Mouse (Mus musculus): ENCODE data around the gene Spcs3. TPM values are rescaled to one million over a fixed set of nuclear protein-coding genes. Genes with fewer than 3 reads are reported as not detected.

Gene Spcs3
- polyA plus RNA-seq, 1 experiment: 70.7 TPM

GRCm38 (mm10) chr8:54562137-54562536, 32.3 kb upstream of the Spcs3 start:
- H3K4me3 ChIP-seq (ENCODE audit: low read depth, low read length): no peak overlapping the region
- no peaks in the 10 kb centered on the region for H3K27me3 ChIP-seq (ENCODE audit: control insufficient read depth, insufficient read depth, low read length, poor library complexity, severe bottlenecking)
- no peak for TF ChIP-seq CTCF (IDR thresholded peaks at IDR 0.05; ENCODE audit: low read depth, low read length)
- no peak for TF ChIP-seq POLR2A (IDR thresholded peaks at IDR 0.05; ENCODE audit: insufficient read depth, low read length)
- no peak for TF ChIP-seq EP300 (IDR thresholded peaks at IDR 0.05; ENCODE audit: insufficient read depth, low read depth, low read length)
- no peaks in the 10 kb centered on the region for H3K36me3 ChIP-seq (ENCODE audit: control insufficient read depth, insufficient read depth, low read length, poor library complexity, severe bottlenecking)
- H3K9ac ChIP-seq (ENCODE audit: low read depth, poor library complexity, severe bottlenecking): no peak overlapping the region
- no peak overlapping the region for H3K27ac ChIP-seq (ENCODE audit: insufficient read depth, low read length)
- no peaks in the 10 kb centered on the region for H3K4me1 ChIP-seq (ENCODE audit: control insufficient read depth, insufficient read depth, low read length)
- H3K9me3 ChIP-seq (replicated peaks; ENCODE audit: control insufficient read depth, insufficient read depth, low read length, poor library complexity, severe bottlenecking): no peaks in the 10 kb centered on the region

GRCm38 (mm10) chr8:54554921-54555320, 25.1 kb upstream of the Spcs3 start:
- H3K36me3 ChIP-seq (ENCODE audit: control insufficient read depth, insufficient read depth, low read length, poor library complexity, severe bottlenecking): no peaks in the 10 kb centered on the region
- H3K4me3 ChIP-seq (ENCODE audit: low read depth, low read length): no peak overlapping the region
- H3K27me3 ChIP-seq (ENCODE audit: control insufficient read depth, insufficient read depth, low read length, poor library complexity, severe bottlenecking): no peaks in the 10 kb centered on the region
- H3K27ac ChIP-seq (ENCODE audit: insufficient read depth, low read length): no peak overlapping the region
- H3K4me1 ChIP-seq (ENCODE audit: control insufficient read depth, insufficient read depth, low read length): no peaks in the 10 kb centered on the region
- no peak overlapping the region for H3K9ac ChIP-seq (ENCODE audit: low read depth, poor library complexity, severe bottlenecking)
- H3K9me3 ChIP-seq (replicated peaks; ENCODE audit: control insufficient read depth, insufficient read depth, low read length, poor library complexity, severe bottlenecking): no peaks in the 10 kb centered on the region
- no peak for TF ChIP-seq EP300 (IDR thresholded peaks at IDR 0.05; ENCODE audit: insufficient read depth, low read depth, low read length)
- TF ChIP-seq POLR2A (IDR thresholded peaks at IDR 0.05; ENCODE audit: insufficient read depth, low read length): no peak
- no peak for TF ChIP-seq CTCF (IDR thresholded peaks at IDR 0.05; ENCODE audit: low read depth, low read length)

DNA sequence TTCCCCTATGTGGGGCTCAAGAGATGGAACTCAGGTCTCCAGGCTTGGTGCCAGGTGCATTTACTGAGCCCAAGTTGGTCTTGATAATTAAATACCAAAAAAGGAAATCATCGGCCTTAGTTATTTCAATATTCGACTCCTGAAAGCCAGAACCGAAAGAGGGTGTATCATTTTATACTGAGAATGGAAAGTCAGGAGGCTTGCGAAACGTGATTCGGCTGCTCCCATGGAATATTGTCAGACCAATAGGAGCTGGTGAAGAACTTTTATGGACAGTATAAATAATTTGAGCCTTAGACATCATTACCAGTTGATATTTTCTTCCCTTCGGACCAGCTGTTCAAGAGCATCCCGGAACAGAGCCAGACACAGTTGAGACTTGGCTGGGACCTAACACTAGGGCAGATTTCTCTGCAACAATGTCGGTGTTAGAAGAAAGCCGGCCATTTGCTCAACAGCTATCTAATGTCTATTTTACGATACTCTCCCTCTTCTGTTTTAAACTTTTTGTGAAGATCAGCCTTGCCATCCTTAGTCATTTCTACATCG, 20.3 kb upstream of the Spcs3 start:
- H3K27me3 ChIP-seq (ENCODE audit: control insufficient read depth, insufficient read depth, low read length, poor library complexity, severe bottlenecking): no peaks in the 10 kb centered on the region

GRCm38 (mm10) chr8:54548383-54548782, 18.6 kb upstream of the Spcs3 start:
- TF ChIP-seq CTCF (IDR thresholded peaks at IDR 0.05; ENCODE audit: low read depth, low read length) (no peak), EP300 (IDR thresholded peaks at IDR 0.05; ENCODE audit: insufficient read depth, low read depth, low read length) (no peak), POLR2A (IDR thresholded peaks at IDR 0.05; ENCODE audit: insufficient read depth, low read length) (no peak)
- no peaks in the 10 kb centered on the region for H3K27me3 ChIP-seq (ENCODE audit: control insufficient read depth, insufficient read depth, low read length, poor library complexity, severe bottlenecking)
- H3K27ac ChIP-seq (ENCODE audit: insufficient read depth, low read length): no peak overlapping the region
- H3K4me3 ChIP-seq (ENCODE audit: low read depth, low read length): no peak overlapping the region
- no peaks in the 10 kb centered on the region for H3K4me1 ChIP-seq (ENCODE audit: control insufficient read depth, insufficient read depth, low read length)
- H3K9ac ChIP-seq (ENCODE audit: low read depth, poor library complexity, severe bottlenecking): no peak overlapping the region
- H3K9me3 ChIP-seq (replicated peaks; ENCODE audit: control insufficient read depth, insufficient read depth, low read length, poor library complexity, severe bottlenecking): no peaks in the 10 kb centered on the region
- H3K36me3 ChIP-seq (ENCODE audit: control insufficient read depth, insufficient read depth, low read length, poor library complexity, severe bottlenecking): no peaks in the 10 kb centered on the region

More for the DNA sequence above, 20.3 kb upstream of the Spcs3 start:
- H3K9me3 ChIP-seq (replicated peaks; ENCODE audit: control insufficient read depth, insufficient read depth, low read length, poor library complexity, severe bottlenecking): no peaks in the 10 kb centered on the region
- no peak overlapping the region for H3K4me3 ChIP-seq (ENCODE audit: low read depth, low read length)
- no peak overlapping the region for H3K27ac ChIP-seq (ENCODE audit: insufficient read depth, low read length)
- no peaks in the 10 kb centered on the region for H3K36me3 ChIP-seq (ENCODE audit: control insufficient read depth, insufficient read depth, low read length, poor library complexity, severe bottlenecking)
- no peak overlapping the region for H3K9ac ChIP-seq (ENCODE audit: low read depth, poor library complexity, severe bottlenecking)
- TF ChIP-seq POLR2A (IDR thresholded peaks at IDR 0.05; ENCODE audit: insufficient read depth, low read length): no peak
- no peak for TF ChIP-seq EP300 (IDR thresholded peaks at IDR 0.05; ENCODE audit: insufficient read depth, low read depth, low read length)
- TF ChIP-seq CTCF (IDR thresholded peaks at IDR 0.05; ENCODE audit: low read depth, low read length): no peak
- no peaks in the 10 kb centered on the region for H3K4me1 ChIP-seq (ENCODE audit: control insufficient read depth, insufficient read depth, low read length)

- Histone ChIP-seq H3K27me3 (ENCODE audit: control insufficient read depth, insufficient read depth, low read length, poor library complexity, severe bottlenecking) (no peaks in the 10 kb centered on the region), H3K4me1 (ENCODE audit: control insufficient read depth, insufficient read depth, low read length) (no peaks in the 10 kb centered on the region), H3K4me3 (ENCODE audit: low read depth, low read length) (no peak overlapping the region), H3K9ac (ENCODE audit: low read depth, poor library complexity, severe bottlenecking) (no peak overlapping the region), H3K36me3 (ENCODE audit: control insufficient read depth, insufficient read depth, low read length, poor library complexity, severe bottlenecking) (no peaks in the 10 kb centered on the region), H3K27ac (ENCODE audit: insufficient read depth, low read length) (no peak overlapping the region), H3K9me3 (replicated peaks; ENCODE audit: control insufficient read depth, insufficient read depth, low read length, poor library complexity, severe bottlenecking) (no peaks in the 10 kb centered on the region)
- TF ChIP-seq CTCF (IDR thresholded peaks at IDR 0.05; ENCODE audit: low read depth, low read length) (no peak), EP300 (IDR thresholded peaks at IDR 0.05; ENCODE audit: insufficient read depth, low read depth, low read length) (no peak), POLR2A (IDR thresholded peaks at IDR 0.05; ENCODE audit: insufficient read depth, low read length) (no peak)
Measured at GRCm38 (mm10) chr8:54541331-54541730, 11.5 kb upstream of the Spcs3 start.

DNA sequence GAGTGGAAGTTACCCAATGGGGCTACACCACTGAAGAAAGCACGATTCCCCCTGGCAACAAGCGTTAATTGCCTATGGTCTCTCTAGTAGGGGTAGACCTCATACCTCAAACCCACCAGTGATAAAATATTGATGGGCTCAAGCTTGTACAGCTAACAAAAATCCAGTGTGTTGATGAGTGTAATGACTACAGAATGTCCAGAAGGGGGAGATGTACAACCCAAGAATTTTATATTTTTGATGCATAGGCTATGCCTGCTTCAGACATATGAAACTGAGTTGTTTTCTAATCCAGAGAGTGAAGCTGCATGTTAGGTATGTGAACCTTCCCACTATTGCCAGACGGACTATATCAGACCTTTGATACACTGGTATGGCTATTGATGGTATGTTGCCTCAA, 7.5 kb upstream of the Spcs3 start:
- Histone ChIP-seq H3K4me3 (ENCODE audit: low read depth, low read length) (no peak overlapping the region), H3K27ac (ENCODE audit: insufficient read depth, low read length) (no peak overlapping the region), H3K27me3 (ENCODE audit: control insufficient read depth, insufficient read depth, low read length, poor library complexity, severe bottlenecking) (peaks cover 1% of the 10 kb centered on the region; the same call in 1 of the 2 replicates), H3K9ac (ENCODE audit: low read depth, poor library complexity, severe bottlenecking) (no peak overlapping the region), H3K4me1 (ENCODE audit: control insufficient read depth, insufficient read depth, low read length) (no peaks in the 10 kb centered on the region), H3K9me3 (replicated peaks; ENCODE audit: control insufficient read depth, insufficient read depth, low read length, poor library complexity, severe bottlenecking) (no peaks in the 10 kb centered on the region), H3K36me3 (ENCODE audit: control insufficient read depth, insufficient read depth, low read length, poor library complexity, severe bottlenecking) (no peaks in the 10 kb centered on the region)
- TF ChIP-seq POLR2A (IDR thresholded peaks at IDR 0.05; ENCODE audit: insufficient read depth, low read length) (no peak), EP300 (IDR thresholded peaks at IDR 0.05; ENCODE audit: insufficient read depth, low read depth, low read length) (no peak), CTCF (IDR thresholded peaks at IDR 0.05; ENCODE audit: low read depth, low read length) (no peak)
